Mouse (Mus musculus) gastrocnemius, adult 8-10 months (tissue): ENCODE data around the gene Steap4. TPM values are rescaled to one million over a fixed set of nuclear protein-coding genes. Genes with fewer than 3 reads are reported as not detected.
"Not testable (repeated sequence)": the region's sequence is repeated elsewhere in the genome, so short reads cannot be mapped to it uniquely, and the experiment has no call there.

Experiments used
- DNase-seq, 2 experiments: peaks; one replicate each; pipeline ENCODE4 v3.0.0; 2022; ENCODE audit warnings: low spot score in 2 of 2
- total RNA-seq, 4 experiments: library from RNA; stranded (reverse); gene quantifications; 2 replicates each; pipeline ENCODE4 v1.2.4; 2022

The Steap4 gene
- 10 to 100 TPM in 3 of 4 experiments, 1 to 10 TPM in 1; 9.3 to 16.9 (median 10.8) TPM for total RNA-seq

DNA sequence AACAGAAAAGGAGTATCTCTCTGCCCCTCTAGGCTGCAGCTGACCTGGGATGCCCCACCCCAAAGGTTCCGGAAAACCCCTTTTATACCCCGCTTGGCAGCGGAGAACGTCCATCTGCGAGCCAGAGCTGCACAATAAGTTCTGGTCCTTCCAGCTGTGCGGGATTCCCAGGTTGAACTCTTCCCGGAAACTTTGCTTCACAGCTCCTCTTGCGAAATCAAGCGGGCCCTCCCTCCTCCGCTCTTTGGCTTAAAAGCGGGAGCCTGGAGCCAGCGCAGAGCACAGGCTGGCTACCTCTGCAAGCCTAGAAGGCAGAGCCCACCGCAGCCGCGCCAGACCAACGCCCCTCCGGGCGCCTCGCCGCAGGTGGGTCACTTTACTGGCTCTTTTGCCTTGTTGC, at the start of gene Steap4:
TSS of gene Steap4 (plus strand) at position 282 of the 400 bp plus-strand sequence.
- DNase-seq: peak; percentile 58 to 73

DNA sequence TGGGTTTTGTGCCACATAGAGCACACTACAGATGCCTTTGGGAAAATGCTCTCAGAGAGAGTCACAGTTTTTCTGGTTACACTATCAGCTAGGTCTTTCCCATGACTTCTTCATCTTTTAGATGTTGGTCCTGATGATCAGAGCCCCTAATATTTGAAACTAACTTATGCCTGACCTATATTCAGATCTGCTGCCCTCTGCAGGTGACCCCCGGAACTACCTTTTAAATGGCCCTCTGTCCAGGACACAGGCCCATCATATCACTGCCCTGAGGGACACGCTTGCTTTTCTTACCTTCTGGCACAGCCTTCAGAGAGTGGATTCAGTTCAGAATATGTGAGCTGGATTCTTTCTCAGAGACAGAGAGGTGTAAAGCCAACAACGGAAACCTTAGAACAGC, 48.3 kb upstream of the Steap4 start:
- DNase-seq: no peak

DNA sequence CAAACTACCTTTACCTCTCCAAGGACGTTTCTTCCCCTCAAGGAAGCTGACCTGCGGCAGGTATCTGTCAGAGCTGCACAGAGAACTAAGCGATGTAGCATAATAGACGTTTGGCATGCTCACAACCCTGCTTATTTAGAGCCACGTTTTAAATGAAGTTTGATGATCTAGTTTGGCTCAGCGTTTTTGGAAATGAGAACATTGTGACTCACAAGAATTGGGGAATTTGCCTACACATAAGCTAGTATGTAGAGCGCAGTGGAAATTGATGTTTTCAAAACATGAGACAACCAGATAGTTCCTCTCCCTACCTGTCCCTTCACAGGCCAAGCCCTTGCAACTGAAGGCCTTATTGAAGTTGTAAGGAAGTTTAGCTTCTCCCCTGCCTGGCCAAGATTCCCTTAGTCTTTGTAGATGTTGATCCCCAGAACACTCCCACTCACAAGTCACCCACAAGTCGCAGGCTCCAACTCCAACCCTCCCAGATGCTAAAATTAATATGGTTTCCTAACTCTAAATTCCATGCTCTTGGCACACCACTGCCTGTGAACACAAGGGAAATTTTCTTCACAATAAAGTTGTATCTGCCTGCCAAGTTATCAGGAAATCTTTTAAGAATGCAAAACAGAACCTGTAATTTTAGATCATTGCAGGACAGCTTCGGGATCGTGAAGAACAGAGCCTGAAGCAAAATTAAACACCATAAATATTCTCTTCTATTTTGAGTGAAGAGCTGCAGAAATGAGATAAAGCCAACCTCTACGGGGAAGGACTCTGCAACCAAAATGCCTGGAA, 42.6 kb upstream of the Steap4 start:
- no peak for DNase-seq

DNA sequence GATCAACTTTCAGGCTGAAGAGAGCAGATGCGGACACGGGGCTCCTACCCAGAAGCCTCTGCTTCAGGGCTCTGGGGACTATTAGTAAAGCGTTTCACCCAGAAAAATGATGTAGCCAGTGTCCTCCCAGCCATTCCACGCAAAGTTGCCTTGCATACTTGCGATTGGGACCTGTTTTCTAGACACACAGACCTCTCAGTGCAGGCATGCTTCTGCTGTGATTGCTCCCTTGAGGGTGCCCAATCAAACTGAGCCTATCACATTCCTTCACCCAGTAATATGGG, 42.0 kb upstream of the Steap4 start:
- no peak for DNase-seq

DNA sequence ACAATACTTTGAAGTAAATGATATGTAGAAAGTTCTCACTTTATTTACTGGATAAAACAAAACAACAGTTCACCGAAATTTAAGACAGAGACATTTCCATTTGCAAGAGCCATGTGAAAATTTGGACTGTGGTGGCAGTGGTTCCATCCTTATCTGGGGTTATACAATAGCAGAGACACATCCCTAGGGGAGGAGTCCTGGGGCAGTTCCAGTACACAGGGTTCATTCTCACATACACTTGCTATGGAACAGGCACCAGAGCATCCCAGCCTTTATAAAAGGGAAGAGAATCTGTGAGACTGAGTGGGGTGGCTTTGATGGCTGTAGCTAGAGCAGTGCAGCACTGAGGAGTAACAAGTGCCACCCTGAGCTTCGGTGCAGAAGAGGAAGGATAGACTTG, 40.6 kb upstream of the Steap4 start:
- no peak for DNase-seq

DNA sequence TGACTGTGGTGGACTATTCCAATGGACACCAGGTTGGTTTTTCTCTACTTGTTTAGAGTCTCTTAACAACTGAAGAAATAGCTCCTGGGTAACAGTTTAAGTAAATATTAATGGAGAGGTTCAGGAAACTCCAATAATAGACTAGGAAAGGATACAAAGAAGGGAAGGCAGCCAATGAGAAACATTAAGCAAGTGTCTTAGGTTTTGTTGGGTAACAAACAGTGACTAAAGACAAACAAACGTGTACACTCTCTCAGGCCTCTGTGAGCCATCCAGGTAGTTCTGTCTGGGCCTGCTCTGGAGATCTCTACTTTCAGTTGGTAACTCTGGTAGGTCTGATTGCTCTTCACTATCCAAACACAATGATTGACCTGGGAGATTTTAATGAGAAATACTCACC, 37.5 kb upstream of the Steap4 start:
- no peak for DNase-seq

- no peak for DNase-seq
Observed at GRCm38 (mm10) chr5:7923666-7924065, 36.6 kb upstream of the Steap4 start.

GRCm38 (mm10) chr5:7932234-7933221, 27.7 kb upstream of the Steap4 start:
- no peak for DNase-seq

DNA sequence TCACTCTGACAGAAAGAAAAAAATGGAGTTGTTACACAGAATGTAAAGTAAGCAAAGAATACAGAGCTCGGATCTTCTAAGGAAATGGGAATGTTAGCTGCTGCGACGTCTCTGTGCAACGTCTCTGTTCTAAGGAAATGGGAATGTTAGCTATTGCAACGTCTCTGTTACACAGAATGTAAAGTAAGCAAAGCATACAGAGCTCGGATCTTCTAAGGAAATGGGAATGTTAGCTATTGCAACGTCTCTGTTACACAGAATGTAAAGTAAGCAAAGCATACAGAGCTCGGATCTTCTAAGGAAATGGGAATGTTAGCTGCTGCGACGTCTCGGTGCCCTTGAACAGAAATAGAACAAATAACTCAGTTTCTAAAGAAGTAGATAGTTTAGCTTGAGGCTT, 26.8 kb upstream of the Steap4 start:
- DNase-seq: not testable (repeated sequence)

DNA sequence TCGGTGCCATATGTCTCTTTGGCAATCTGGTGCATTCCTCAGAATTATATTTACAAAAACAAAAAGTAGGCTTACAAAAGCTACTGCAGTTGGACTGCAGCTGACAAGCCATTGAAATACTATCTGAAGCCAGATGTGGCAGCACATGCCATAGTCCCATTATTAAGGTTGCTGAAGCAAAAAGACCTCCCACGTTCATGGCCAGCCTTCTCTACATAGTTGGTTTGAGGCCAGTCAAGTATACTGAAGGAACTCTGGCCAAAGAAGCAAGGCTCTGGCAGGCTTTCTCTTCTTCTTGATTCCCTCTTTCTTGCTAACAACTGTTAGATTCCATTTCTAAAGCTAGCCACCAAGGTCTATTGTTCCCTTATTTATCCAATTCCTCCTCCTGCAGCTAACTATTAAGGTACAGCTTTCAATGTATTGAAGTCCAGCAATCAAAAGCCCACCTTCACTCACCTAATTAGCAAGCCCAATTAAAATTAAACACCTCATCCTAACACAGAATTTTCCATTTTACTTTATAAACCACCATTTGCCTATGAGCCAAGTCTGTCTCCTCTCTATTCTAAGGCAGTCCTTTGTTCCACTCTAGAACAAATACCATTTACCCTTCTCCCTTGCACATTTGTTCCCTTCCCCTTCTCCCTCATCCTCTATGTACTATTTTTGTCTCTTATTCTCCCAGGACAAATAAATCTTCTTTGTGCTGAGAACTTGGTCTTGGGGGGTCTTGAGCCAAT, 26.2 kb upstream of the Steap4 start:
- DNase-seq: no peak

DNA sequence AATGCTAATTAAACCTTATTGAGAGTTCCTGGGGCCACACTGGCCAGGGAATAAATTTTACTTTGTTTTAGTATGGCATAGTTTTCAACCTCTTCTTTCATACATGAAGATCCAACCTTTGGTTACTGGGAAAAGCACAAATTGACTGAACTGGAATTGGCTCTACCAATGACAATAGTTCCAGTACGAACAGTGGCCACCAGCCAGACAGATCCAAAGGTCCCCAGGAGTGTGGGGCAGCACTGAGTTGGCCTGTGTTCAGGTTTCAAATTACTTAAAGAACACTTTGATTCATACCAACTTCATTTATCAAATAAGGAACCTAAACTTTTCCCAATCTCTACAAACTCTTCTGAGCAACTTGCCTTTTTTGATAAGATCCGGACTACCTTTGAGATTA, 5.4 kb upstream of the Steap4 start:
- DNase-seq: no peak

DNA sequence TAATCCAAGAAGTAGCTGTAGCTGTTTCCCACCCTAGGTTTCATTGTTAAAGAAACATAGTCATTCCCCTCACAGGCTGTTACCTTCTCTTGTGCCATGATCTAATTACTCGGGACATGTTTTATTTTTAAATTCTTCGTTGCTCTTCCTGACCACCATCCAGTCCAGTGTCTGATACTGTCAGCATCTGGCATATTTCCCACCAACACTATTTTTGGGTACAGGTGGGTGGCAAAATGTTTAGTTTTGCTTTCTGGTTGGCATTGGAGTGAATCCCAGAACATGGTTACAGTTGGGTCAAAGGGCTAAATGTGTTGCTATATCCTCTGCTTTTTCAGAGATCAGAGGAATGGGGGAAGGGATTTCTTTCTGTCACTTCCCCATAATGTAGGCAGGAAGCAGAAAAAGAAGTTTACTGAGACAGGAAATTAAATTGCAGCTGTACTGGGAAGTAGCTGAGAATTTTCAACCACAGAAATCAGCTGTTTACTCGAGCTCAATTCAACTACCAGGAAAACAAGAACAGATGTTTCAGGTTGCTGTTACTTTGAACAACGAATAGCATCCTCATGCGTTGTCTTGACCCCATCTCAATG, 4.8 kb upstream of the Steap4 start:
- no peak for DNase-seq

- no peak for DNase-seq
Observed at GRCm38 (mm10) chr5:7958061-7958460, 2.2 kb upstream of the Steap4 start.

GRCm38 (mm10) chr5:7959286-7959685, 971 bp upstream of the Steap4 start:
- peak; percentile 15 to 39 for DNase-seq

- no peak for DNase-seq
Observed at GRCm38 (mm10) chr5:7961113-7961512, 856 bp downstream of the Steap4 start.

- peak; percentile 12 to 19 for DNase-seq
Observed at GRCm38 (mm10) chr5:7965281-7965680, 5.0 kb downstream of the Steap4 start.

DNA sequence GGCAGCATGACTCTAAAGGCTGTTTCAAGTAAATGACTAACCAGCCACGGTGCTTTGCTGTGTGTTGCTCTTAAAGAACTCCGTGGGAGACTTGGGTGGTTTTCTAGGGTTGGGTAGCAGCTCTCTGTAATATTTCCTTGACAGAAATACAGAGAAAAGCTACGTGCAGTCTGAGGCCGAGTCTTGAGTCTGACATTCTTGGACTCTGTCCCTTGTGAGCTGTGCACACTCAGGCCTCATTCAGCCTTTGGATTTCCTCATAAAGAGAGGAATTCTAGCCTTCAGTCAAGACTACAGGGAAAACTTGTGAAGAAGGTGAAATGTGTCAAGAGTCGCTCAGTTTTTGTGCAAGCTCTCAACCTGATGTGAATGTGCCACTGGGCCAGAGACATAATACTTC, 7.9 kb downstream of the Steap4 start:
- DNase-seq: no peak

GRCm38 (mm10) chr5:7972266-7972665, 12.0 kb downstream of the Steap4 start:
- no peak for DNase-seq

GRCm38 (mm10) chr5:7974522-7975197, 14.4 kb downstream of the Steap4 start:
- no peak for DNase-seq

- DNase-seq: no peak
Observed at GRCm38 (mm10) chr5:7980586-7980985, 20.3 kb downstream of the Steap4 start.

DNA sequence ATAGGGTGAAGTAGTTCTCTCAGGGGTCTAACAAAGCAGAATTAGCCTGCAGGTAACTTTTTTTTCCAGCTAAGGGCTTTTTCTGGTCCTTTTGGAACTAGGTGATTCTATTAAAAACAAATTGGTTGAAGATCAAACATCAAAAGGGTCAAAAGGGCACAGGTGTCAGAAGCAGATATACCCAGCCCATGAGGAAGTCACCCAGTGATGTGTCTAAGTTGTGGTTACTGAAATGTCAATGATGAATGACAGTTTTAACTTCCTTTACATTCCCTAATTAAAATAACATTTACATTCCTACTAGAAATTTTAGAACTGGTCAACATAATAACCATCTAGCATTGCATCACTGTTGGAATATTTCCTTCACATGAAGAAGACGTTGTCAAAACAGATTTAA, 27.7 kb downstream of the Steap4 start:
- DNase-seq: no peak
